Mouse (Mus musculus) G1E (cell line): ENCODE measurements at regions not wholly inside any gene's neighbourhood (a gene's known extent, or its start where the extent isn't known, plus 50 kb on each side); places are given as distances from the start of the nearest gene placed in this dataset.

Experiments
- CTCF ChIP-seq: IDR thresholded peaks from 2 replicates; pipeline ENCODE4 v1.5.1; 2012; ENCODE audit warnings: low read depth, low read length, inconsistent platforms, mixed read lengths
- GATA1 ChIP-seq: IDR thresholded peaks from 2 replicates; pipeline ENCODE4 v1.6.1; 2012; ENCODE audit warnings: borderline replicate concordance, low read length, inconsistent platforms, mixed read lengths
- GATA2 ChIP-seq: IDR thresholded peaks from 2 replicates; pipeline ENCODE4 v1.6.1; 2012; ENCODE audit warnings: low read depth, low read length, inconsistent platforms, borderline replicate concordance
- POLR2AphosphoS5 ChIP-seq: IDR thresholded peaks from 2 replicates; pipeline ENCODE4 v1.6.1; 2012; ENCODE audit warnings: low read depth, low read length, inconsistent platforms; ENCODE audit not compliant: insufficient replicate concordance
- TAL1 ChIP-seq: conservative IDR thresholded peaks from 2 replicates; pipeline ENCODE4 v1.6.1; 2012; ENCODE audit warnings: low read depth, low read length, inconsistent platforms, mixed read lengths

GRCm38 (mm10) chr6:31874616-31875015, 175.4 kb upstream of the 1700012A03Rik start:
- no peak for TF ChIP-seq CTCF
- no peak for TF ChIP-seq POLR2AphosphoS5
- TF ChIP-seq GATA1, result no peak
- TF ChIP-seq TAL1, result no peak
- TF ChIP-seq GATA2, result no peak
